Mouse (Mus musculus): ENCODE measurements around the gene A630076J17Rik.

DNA sequence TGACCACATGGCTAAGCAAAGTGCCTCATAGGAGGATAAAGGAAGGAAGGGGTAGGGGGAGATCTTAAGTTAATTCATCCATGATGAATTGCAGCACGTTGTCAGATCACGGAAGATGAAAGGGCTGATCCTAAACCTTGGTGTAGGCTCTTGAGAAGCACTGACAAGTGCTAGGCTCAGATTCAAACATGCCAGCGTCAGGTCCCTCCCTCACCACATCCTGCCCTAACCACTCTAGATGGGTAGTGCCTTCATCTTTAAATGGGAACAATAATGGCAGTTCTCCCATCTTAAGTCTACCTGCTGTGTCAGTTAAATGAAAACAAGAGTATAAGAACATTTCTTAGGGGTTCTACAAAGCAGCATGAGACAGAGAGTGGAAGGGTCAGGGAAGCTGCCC, 44.8 kb upstream of the A630076J17Rik start:
- TF ChIP-seq CTCF (IDR thresholded peaks at IDR 0.05; ENCODE audit: extremely low read depth, insufficient read depth, insufficient read length, insufficient replicate concordance): no peak
- no peak for TF ChIP-seq POLR2A (IDR thresholded peaks at IDR 0.05; ENCODE audit: low read depth, low read length)
